Mouse (Mus musculus) layer of hippocampus, postnatal 14 days (tissue): ENCODE measurements around the gene Rab21. TPM values are rescaled to one million over a fixed set of nuclear protein-coding genes. Genes with fewer than 3 reads are reported as not detected.

Experiments used
- total RNA-seq, 2 experiments: library from RNA; stranded (reverse); gene quantifications; 2 replicates each; pipeline ENCODE4 v1.2.3; 2021

Rab21 gene
- total RNA-seq, 2 experiments from 2014 or later = 54.4 to 55.4 TPM

Other genes starting within 250 kb of the Rab21 start
- gene Tph2, start 130.6 kb downstream of the Rab21 start, total RNA-seq = 1 to 10 TPM in 1 of 2 experiments, under 1 TPM in 1; 0.74 to 1.6 TPM
- 10 to 100 TPM; 46.8 to 58.0 TPM for gene Tbc1d15, start 64.1 kb downstream of the Rab21 start, total RNA-seq
- gene Tmem19, start 46.9 kb upstream of the Rab21 start, total RNA-seq = 10 to 100 TPM; 50.7 to 53.0 TPM
- 10 to 100 TPM; 10.2 to 13.5 TPM for gene Thap2, start 68.8 kb upstream of the Rab21 start, total RNA-seq
- 10 to 100 TPM; 53.3 to 57.6 TPM for gene Zfc3h1, start 69.4 kb upstream of the Rab21 start, total RNA-seq